Mouse (Mus musculus) urinary bladder, postnatal 25 days (tissue): ENCODE results near the gene Serpinb9d.
"Not testable (repeated sequence)": the region's sequence is repeated elsewhere in the genome, so short reads cannot be mapped to it uniquely, and the experiment has no call there.

Experiments used
- DNase-seq: peaks from one replicate; pipeline ENCODE4 v3.0.0; 2022; ENCODE audit warnings: low spot score

The Serpinb9d gene

GRCm38 (mm10) chr13:33192659-33193058, at the start of gene Serpinb9d:
Gene Serpinb9d (plus strand): TSS chr13:33192959.
- no peak for DNase-seq

- DNase-seq = no peak
Measured at GRCm38 (mm10) chr13:33159642-33160041, 33.1 kb upstream of the Serpinb9d start, which contains the start of gene Serpinb9c. Gene Serpinb9c (minus strand): TSS chr13:33159742.

GRCm38 (mm10) chr13:33190486-33190885, 2.3 kb upstream of the Serpinb9d start:
- DNase-seq = not testable (repeated sequence)

- no peak for DNase-seq
Measured at GRCm38 (mm10) chr13:33199740-33200139, 7.0 kb downstream of the Serpinb9d start.

GRCm38 (mm10) chr13:33249312-33249711, 56.6 kb downstream of the Serpinb9d start, which contains the start of gene Serpinb9e:
Gene Serpinb9e (plus strand): TSS chr13:33249612.
- DNase-seq = not testable (repeated sequence)
